Mouse (Mus musculus): Measurements from ENCODE around the gene Oxgr1. TPM values are rescaled to one million over a fixed set of nuclear protein-coding genes. Genes with fewer than 3 reads are reported as not detected.

Oxgr1 gene
- total and polyA plus RNA-seq, 3 experiments = not detected

DNA sequence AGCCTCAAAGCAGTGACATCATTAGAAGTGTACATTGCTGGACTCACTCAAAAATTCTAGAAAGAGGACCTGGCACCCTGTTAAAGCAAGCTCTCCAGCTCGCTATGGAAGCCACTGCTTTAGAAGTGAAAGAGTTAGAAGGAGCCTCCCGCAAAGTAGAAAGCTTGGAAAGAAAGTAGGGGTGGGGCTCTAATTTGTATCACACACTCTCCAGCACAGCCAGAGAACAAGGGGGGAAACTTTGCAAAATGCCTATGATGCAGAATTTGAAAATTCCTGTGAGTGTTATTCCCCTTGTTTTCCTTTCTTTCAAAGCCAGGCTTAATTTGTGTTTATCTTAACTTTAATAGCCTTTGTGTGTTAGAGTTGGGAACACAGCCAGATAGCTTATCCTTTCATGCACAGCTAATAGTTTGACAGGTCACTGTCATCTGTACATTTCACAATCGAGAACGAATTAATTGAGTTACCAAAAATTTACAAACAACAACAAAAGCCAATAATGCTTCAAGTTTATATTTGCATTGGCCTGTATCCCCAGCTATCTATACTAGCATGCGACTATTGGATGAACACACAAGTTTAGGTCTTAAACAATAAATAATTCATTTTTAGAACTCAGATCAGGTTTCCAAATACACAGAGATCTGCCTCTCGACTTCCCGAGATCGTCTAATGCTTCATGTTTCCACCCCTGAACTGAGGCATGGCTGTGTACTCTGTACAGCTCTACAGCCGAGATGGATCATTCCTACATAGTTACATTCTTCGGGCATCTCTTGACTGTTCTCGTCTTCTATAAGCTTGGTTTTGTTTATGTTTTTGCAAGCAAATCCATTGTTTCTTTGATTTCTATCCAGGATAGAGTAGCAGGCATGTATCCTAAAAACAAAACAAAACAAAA, 32.0 kb downstream of the Oxgr1 start:
- TF ChIP-seq KAT2A (conservative IDR thresholded peaks at IDR 0.05; ENCODE audit: low read depth, low read length) = no peak
- TF ChIP-seq GABPA (IDR thresholded peaks at IDR 0.05; ENCODE audit: low read depth, low read length) = no peak
- TF ChIP-seq CTCF (IDR thresholded peaks at IDR 0.05 in 2 of 3, conservative IDR thresholded peaks at IDR 0.05 in 1 of 3; ENCODE audit: control insufficient read depth in 1 of 3, insufficient read depth in 1 of 3, low read depth in 2 of 3, low read length in 3 of 3, poor library complexity in 1 of 3, severe bottlenecking in 1 of 3) = no peak
- TF ChIP-seq ZC3H11A (IDR thresholded peaks at IDR 0.05; ENCODE audit: low read depth, low read length) = no peak
- TF ChIP-seq MYB (IDR thresholded peaks at IDR 0.05; ENCODE audit: low read depth, low read length) = no peak
- no peak for TF ChIP-seq MAX (IDR thresholded peaks at IDR 0.05; ENCODE audit: low read length)
- no peak for TF ChIP-seq MAZ (IDR thresholded peaks at IDR 0.05; ENCODE audit: low read depth, low read length)
- TF ChIP-seq JUND (IDR thresholded peaks at IDR 0.05; ENCODE audit: low read depth, low read length) = no peak
- no peak for TF ChIP-seq USF1 (IDR thresholded peaks at IDR 0.05; ENCODE audit: low read depth, low read length)
- TF ChIP-seq SIN3A (IDR thresholded peaks at IDR 0.05; ENCODE audit: low read length) = no peak
- no peak for TF ChIP-seq CHD1 (IDR thresholded peaks at IDR 0.05; ENCODE audit: low read depth, low read length)
- TF ChIP-seq ZNF384 (IDR thresholded peaks at IDR 0.05; ENCODE audit: low read depth, low read length) = no peak
- TF ChIP-seq RAD21 (IDR thresholded peaks at IDR 0.05; ENCODE audit: low read depth, low read length) = no peak
- Histone ChIP-seq H3K27ac (ENCODE audit: control insufficient read depth, low read depth, low read length) (no peak overlapping the region), H3K4me1 (ENCODE audit: control insufficient read depth in 1 of 2, insufficient read depth in 2 of 2, low read length in 2 of 2) (no peaks in the 10 kb centered on the region), H3K9ac (ENCODE audit: control insufficient read depth, low read depth, low read length, poor library complexity, severe bottlenecking) (no peak overlapping the region), H3K4me3 (ENCODE audit: control insufficient read depth in 1 of 2, insufficient read depth in 1 of 2, low read depth in 2 of 2, low read length in 2 of 2) (no peak overlapping the region), H3K36me3 (ENCODE audit: control insufficient read depth in 1 of 2, insufficient read depth in 2 of 2, low read length in 2 of 2) (no peaks in the 10 kb centered on the region), H3K9me3 (replicated peaks; ENCODE audit: insufficient read depth, low read length) (no peaks in the 10 kb centered on the region), H3K27me3 (ENCODE audit: control insufficient read depth in 1 of 2, insufficient read depth in 2 of 2, low read length in 2 of 2) (no peaks in the 10 kb centered on the region), H3K79me2 (ENCODE audit: control insufficient read depth, insufficient read depth, low read length, poor library complexity) (no peaks in the 10 kb centered on the region)
- DNase-seq (ENCODE audit: low read depth, low spot score) = no peak

- H3K9me3 ChIP-seq (replicated peaks; ENCODE audit: insufficient read depth, low read length) = no peaks in the 10 kb centered on the region
- H3K36me3 ChIP-seq (ENCODE audit: control insufficient read depth in 1 of 2, insufficient read depth in 2 of 2, low read length in 2 of 2) = no peaks in the 10 kb centered on the region
- no peaks in the 10 kb centered on the region for H3K79me2 ChIP-seq (ENCODE audit: control insufficient read depth, insufficient read depth, low read length, poor library complexity)
- no peak overlapping the region for H3K27ac ChIP-seq (ENCODE audit: control insufficient read depth, low read depth, low read length)
- no peak overlapping the region for H3K4me3 ChIP-seq (ENCODE audit: control insufficient read depth in 1 of 2, insufficient read depth in 1 of 2, low read depth in 2 of 2, low read length in 2 of 2)
- H3K27me3 ChIP-seq (ENCODE audit: control insufficient read depth in 1 of 2, insufficient read depth in 2 of 2, low read length in 2 of 2) = no peaks in the 10 kb centered on the region
- TF ChIP-seq CHD2 (IDR thresholded peaks at IDR 0.05; ENCODE audit: low read length) = no peak
- TF ChIP-seq NELFE (IDR thresholded peaks at IDR 0.05; ENCODE audit: low read depth, low read length) = no peak
- TF ChIP-seq TCF12 (IDR thresholded peaks at IDR 0.05; ENCODE audit: low read depth, low read length) = no peak
- no peak for TF ChIP-seq SMC3 (IDR thresholded peaks at IDR 0.05; ENCODE audit: low read depth, low read length)
- TF ChIP-seq MEF2A (IDR thresholded peaks at IDR 0.05; ENCODE audit: extremely low read depth, insufficient replicate concordance, low read depth, low read length, poor library complexity, severe bottlenecking) = no peak
- no peak for DNase-seq (ENCODE audit: low read depth, low spot score)
- H3K4me1 ChIP-seq (ENCODE audit: control insufficient read depth in 1 of 2, insufficient read depth in 2 of 2, low read length in 2 of 2) = no peaks in the 10 kb centered on the region
- H3K9ac ChIP-seq (ENCODE audit: control insufficient read depth, low read depth, low read length, poor library complexity, severe bottlenecking) = no peak overlapping the region
Measured at GRCm38 (mm10) chr14:120005153-120005552, 37.1 kb downstream of the Oxgr1 start.

All from MEL (cell line).